Mouse (Mus musculus): ENCODE results near the gene Klhdc3. TPM values are rescaled to one million over a fixed set of nuclear protein-coding genes. Genes with fewer than 3 reads are reported as not detected.
A peak's percentile ranks its signal among the peaks of the same experiment; 100 is the strongest.

The Klhdc3 gene
- total RNA-seq, 2 experiments from 2014 or later, result 152 to 160 TPM

DNA sequence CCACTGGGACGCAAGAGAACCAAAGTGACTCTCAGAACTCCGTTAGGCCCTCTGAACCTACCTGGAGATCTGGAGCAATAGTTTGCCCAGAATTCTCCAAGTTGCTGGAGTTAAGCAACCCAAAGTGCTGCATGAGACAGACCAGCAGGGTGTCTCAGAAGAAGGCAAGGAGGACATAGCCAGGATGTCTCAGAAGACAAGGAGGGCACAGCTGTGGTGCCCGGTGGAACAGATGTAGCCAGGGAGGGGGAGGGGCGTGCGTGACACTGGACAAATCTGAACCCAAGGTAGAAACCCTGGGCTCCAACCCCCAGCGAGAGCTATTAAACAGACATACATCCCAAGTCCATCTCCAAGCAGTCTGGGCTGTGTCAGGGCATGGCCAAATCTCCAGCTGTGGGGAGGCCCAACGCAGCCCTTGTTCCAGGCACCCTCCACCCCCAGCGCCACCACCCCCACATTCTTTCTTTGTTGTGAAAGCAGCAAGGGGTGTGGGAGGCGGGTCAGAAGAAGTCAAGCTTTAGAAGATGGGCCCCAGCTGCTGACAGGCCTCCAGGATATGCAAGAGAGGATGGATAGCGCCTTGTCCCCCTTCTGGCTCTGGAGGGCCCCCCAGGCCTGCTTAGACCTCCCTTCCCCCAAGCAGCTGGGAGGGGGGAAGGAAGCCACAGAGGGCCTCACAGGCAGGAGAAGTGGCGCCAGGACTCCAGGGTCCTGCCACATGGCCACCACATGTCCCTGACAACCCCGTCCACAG lies 50.9 kb downstream of the Klhdc3 start:
- peak; percentile 78 to 82 for DNase-seq
- intact Hi-C loops (cut with DNase I), result no loop called here

DNA sequence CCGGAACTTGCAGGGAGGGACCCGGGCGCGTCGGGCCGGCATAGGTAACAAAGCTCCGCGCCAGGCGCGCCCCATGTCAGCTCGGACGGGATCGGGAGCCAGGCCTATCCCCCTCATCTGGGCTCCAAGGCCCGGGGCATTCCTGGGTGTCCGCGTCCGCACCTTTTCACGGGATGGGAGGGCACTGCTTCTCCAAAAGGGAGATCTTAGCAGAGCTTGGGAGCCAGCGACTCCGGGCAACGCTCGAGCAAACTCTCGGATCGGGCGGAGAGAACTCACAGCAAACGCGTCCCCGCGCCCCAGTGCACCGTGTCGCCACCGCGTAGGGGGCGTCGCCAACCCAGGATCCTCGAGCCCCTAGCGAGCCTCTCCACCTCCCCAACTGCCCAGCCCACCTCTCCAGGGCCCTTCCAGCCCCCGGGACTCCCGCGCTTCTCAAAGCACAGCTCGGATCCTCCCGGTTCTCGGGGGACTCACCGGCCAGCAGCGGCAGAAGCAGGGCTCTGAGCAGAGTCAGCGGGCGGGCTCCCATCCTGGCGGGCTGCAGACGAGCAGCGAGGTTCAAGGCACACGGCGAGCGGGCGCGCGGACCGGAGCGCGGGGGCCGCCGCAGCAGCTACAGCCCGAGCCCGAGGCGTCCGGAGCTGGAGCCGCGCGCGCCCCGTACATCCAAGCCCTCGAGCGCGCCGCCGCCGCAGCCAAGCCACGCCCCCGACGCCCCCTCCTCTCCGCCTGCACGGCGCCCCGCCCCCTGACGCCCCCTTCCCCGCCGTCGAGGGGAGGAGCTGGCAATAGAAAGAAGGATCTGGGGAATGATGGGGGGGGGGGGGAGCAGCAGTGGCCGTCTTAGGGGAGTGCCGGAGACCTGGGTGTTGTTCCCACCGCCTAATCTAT lies 51.7 kb downstream of the Klhdc3 start, which contains the start of gene Ptk7:
Gene Ptk7, minus strand, starts transcription at position 714 of the 894 bp plus-strand sequence.
- intact Hi-C loops (cut with DNase I), result no loop called here
- DNase-seq, result peak; percentile 81 to 84

- intact Hi-C loops (cut with DNase I), result no loop called here
Observed at GRCm38 (mm10) chr17:46628471-46628790, 52.3 kb downstream of the Klhdc3 start.

GRCm38 (mm10) chr17:46627409-46627808 lies 53.3 kb downstream of the Klhdc3 start:
- intact Hi-C loops (cut with DNase I), result no loop called here
- no peak for DNase-seq

More at GRCm38 (mm10) chr17:46628471-46628790, 52.3 kb downstream of the Klhdc3 start:
- DNase-seq, result no peak

DNA sequence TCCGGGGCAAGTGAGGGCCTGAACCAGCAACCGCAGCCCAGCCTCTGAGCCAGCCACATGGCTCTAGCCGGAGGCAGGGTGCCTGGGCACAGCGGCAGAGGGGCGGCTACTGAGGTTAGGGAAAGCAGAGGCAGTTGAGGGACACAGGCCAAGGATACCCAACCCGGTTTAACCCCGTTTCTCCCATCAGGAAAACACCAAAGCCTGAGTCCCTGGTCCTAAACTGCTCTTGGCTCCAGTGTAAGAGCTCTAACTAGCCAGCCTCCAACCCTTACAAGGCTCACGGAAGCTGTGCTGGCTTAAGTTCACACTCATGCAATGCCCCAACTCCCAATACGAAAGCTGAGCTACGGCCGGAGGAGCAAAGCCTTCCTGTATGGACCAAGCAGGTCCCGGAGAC lies 56.1 kb downstream of the Klhdc3 start:
- intact Hi-C loops (cut with DNase I), result no loop called here
- no peak for DNase-seq

Other genes with a start within 250 kb of the Klhdc3 start
- not detected for gene Slc22a7, start 242.5 kb downstream of the Klhdc3 start, total RNA-seq (2021)
- under 1 TPM; 0.40 to 0.48 TPM for gene Ttbk1, start 193.2 kb downstream of the Klhdc3 start, total RNA-seq (2021)
- 1 to 10 TPM; 3.7 to 4.0 TPM for gene Dnph1, start 184.2 kb downstream of the Klhdc3 start, total RNA-seq (2021)
- 10 to 100 TPM; 13.8 to 18.8 TPM for gene Cul9, start 134.5 kb downstream of the Klhdc3 start, total RNA-seq (2021)
- 100 to 1,000 TPM; 129 to 134 TPM for gene Srf, start 124.7 kb downstream of the Klhdc3 start, total RNA-seq (2021)
- 10 to 100 TPM; 19.5 to 22.3 TPM for gene Ptk7, start 51.4 kb downstream of the Klhdc3 start, total RNA-seq (2021)
- gene Klc4, start 34.9 kb downstream of the Klhdc3 start, total RNA-seq (2021), result 10 to 100 TPM; 23.8 to 28.2 TPM
- 100 to 1,000 TPM; 117 to 122 TPM for gene Mrpl2, start 34.7 kb downstream of the Klhdc3 start, total RNA-seq (2021)
- 10 to 100 TPM; 56.1 to 62.2 TPM for gene Cul7, start 30.6 kb downstream of the Klhdc3 start, total RNA-seq (2021)
- 10 to 100 TPM; 12.9 to 19.0 TPM for gene Rrp36, start 6.6 kb downstream of the Klhdc3 start, total RNA-seq (2021)
- gene Mea1, start 2.1 kb downstream of the Klhdc3 start, total RNA-seq (2021), result 10 to 100 TPM; 62.3 to 67.2 TPM
- gene Ppp2r5d, start 24.2 kb upstream of the Klhdc3 start, total RNA-seq (2021), result 10 to 100 TPM; 36.5 to 38.5 TPM
- gene Pex6, start 30.5 kb upstream of the Klhdc3 start, total RNA-seq (2021), result 10 to 100 TPM; 18.9 to 19.9 TPM
- under 1 TPM; 0.32 to 0.93 TPM for gene Gnmt, start 48.3 kb upstream of the Klhdc3 start, total RNA-seq (2021)
- 10 to 100 TPM; 23.9 to 25.8 TPM for gene Cnpy3, start 71.3 kb upstream of the Klhdc3 start, total RNA-seq (2021)
- gene Ptcra, start 82.8 kb upstream of the Klhdc3 start, total RNA-seq (2021), result not detected
- gene 2310039H08Rik, start 91.7 kb upstream of the Klhdc3 start, total RNA-seq (2021), result 10 to 100 TPM; 26.8 to 28.2 TPM
- 10 to 100 TPM; 58.6 to 69.7 TPM for gene Rpl7l1, start 101.8 kb upstream of the Klhdc3 start, total RNA-seq (2021)
- gene Bicral, start 177.6 kb upstream of the Klhdc3 start, total RNA-seq (2021), result 10 to 100 TPM; 12.7 to 15.4 TPM
- 10 to 100 TPM; 21.1 to 24.0 TPM for gene Tbcc, start 209.8 kb upstream of the Klhdc3 start, total RNA-seq (2021)
- not detected for gene Prph2, start 229.5 kb upstream of the Klhdc3 start, total RNA-seq (2021)

Data from heart, postnatal 10 days (tissue).